Mouse (Mus musculus): ENCODE measurements at regions not wholly inside any gene's neighbourhood (a gene's known extent, or its start where the extent isn't known, plus 50 kb on each side); places are given as distances from the start of the nearest gene placed in this dataset.

GRCm38 (mm10) chr10:118501571-118501970 lies 60.7 kb downstream of the Ifng start:
- 76% methylated on average over 3 of the region's 3 CpGs for WGBS
- H3K4me1 ChIP-seq: no peaks in the 10 kb centered on the region
- no peaks in the 10 kb centered on the region for H3K9me3 ChIP-seq (replicated peaks)
- ATAC-seq (replicated peaks; ENCODE audit: low FRiP score): no peak
- no peak overlapping the region for H3K27ac ChIP-seq
- H3K9ac ChIP-seq: no peak overlapping the region
- H3K36me3 ChIP-seq: no peaks in the 10 kb centered on the region
- no peak overlapping the region for H3K4me2 ChIP-seq
- no peak overlapping the region for H3K4me3 ChIP-seq (replicated peaks)
- H3K27me3 ChIP-seq: no peaks in the 10 kb centered on the region

- Histone ChIP-seq H3K4me1 (no peaks in the 10 kb centered on the region), H3K27me3 (no peaks in the 10 kb centered on the region), H3K27ac (no peak overlapping the region), H3K36me3 (no peaks in the 10 kb centered on the region), H3K9me3 (replicated peaks) (no peaks in the 10 kb centered on the region), H3K4me2 (no peak overlapping the region), H3K4me3 (replicated peaks) (no peak overlapping the region), H3K9ac (no peak overlapping the region)
- no peak for ATAC-seq (replicated peaks; ENCODE audit: low FRiP score)
- WGBS: 62% methylated on average over 4 of the region's 4 CpGs
These were observed 64.0 kb downstream of the Ifng start for GRCm38 (mm10) chr10:118504811-118505210.

- no peaks in the 10 kb centered on the region for H3K9me3 ChIP-seq (replicated peaks)
- no peak overlapping the region for H3K9ac ChIP-seq
- 76% methylated on average over 4 of the region's 4 CpGs for WGBS
- H3K4me1 ChIP-seq: no peaks in the 10 kb centered on the region
- H3K27ac ChIP-seq: no peak overlapping the region
- H3K36me3 ChIP-seq: no peaks in the 10 kb centered on the region
- H3K4me2 ChIP-seq: no peak overlapping the region
- H3K27me3 ChIP-seq: no peaks in the 10 kb centered on the region
- no peak for ATAC-seq (replicated peaks; ENCODE audit: low FRiP score)
- H3K4me3 ChIP-seq (replicated peaks): no peak overlapping the region
These were observed 65.3 kb downstream of the Ifng start for GRCm38 (mm10) chr10:118506154-118506553.

- H3K27ac ChIP-seq: no peak overlapping the region
- H3K9me3 ChIP-seq (replicated peaks): no peaks in the 10 kb centered on the region
- 50% methylated on average over 2 of the region's 2 CpGs for WGBS
These were observed 66.8 kb downstream of the Ifng start for GRCm38 (mm10) chr10:118507630-118508029.

DNA sequence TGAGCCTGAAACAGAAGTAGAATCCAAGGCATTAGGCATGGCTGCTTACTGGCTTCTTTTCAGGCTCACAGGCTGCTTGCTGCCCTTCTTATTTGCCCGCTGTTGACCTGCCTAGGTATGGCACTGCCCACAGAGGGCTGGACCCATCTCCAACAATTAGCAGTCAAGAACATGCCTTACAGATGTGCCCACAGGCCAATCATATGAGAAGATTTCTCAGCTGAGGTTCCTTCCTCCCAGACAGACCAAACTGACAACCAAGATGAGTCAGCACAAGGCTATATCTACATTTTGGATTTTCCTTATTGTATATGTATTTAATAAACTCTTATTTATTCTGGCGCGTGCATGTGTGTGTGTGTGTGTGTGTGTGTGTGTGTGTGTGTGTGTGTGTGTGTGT lies 76.0 kb downstream of the Ifng start:
- 93% methylated on average over 3 of the region's 3 CpGs for WGBS
- Histone ChIP-seq H3K9ac (no peak overlapping the region), H3K4me3 (replicated peaks) (no peak overlapping the region), H3K27ac (no peak overlapping the region), H3K27me3 (no peaks in the 10 kb centered on the region), H3K36me3 (no peaks in the 10 kb centered on the region), H3K9me3 (replicated peaks) (no peaks in the 10 kb centered on the region), H3K4me1 (no peaks in the 10 kb centered on the region), H3K4me2 (no peak overlapping the region)
- ATAC-seq (replicated peaks; ENCODE audit: low FRiP score): no peak

More at GRCm38 (mm10) chr10:118507630-118508029, 66.8 kb downstream of the Ifng start:
- 0 out of 2 replicates have a peak, but pooled peaks have one; percentile 25 for ATAC-seq (replicated peaks; ENCODE audit: low FRiP score)
- Histone ChIP-seq H3K36me3 (no peaks in the 10 kb centered on the region), H3K9ac (no peak overlapping the region), H3K4me3 (replicated peaks) (no peak overlapping the region), H3K4me2 (no peak overlapping the region), H3K4me1 (no peaks in the 10 kb centered on the region), H3K27me3 (no peaks in the 10 kb centered on the region)

DNA sequence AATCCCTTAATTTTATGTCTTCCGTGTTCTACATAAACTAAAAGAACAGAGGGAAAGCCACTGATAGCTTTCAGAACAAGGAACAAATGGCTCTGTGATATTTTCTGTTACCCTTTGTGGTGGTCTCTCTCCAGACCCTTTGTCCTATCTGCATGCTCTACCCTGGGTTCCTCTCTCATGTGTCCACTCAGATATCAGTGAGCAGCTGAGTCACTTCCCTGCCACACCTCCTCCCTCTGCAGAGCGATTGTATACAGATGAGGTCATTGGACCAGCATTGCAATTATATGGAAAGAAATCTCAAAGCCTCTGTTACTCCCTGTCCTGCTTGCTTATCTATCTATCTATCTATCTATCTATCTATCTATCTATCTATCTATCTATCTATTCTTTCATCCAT lies 77.1 kb downstream of the Ifng start:
- H3K4me1 ChIP-seq: no peaks in the 10 kb centered on the region
- ATAC-seq (replicated peaks; ENCODE audit: low FRiP score): no peak
- no peak overlapping the region for H3K4me2 ChIP-seq
- H3K4me3 ChIP-seq (replicated peaks): no peak overlapping the region
- no peaks in the 10 kb centered on the region for H3K36me3 ChIP-seq
- no peak overlapping the region for H3K27ac ChIP-seq
- 85% methylated on average over 2 of the region's 2 CpGs for WGBS
- H3K9ac ChIP-seq: no peak overlapping the region
- H3K27me3 ChIP-seq: no peaks in the 10 kb centered on the region
- H3K9me3 ChIP-seq (replicated peaks): no peaks in the 10 kb centered on the region

DNA sequence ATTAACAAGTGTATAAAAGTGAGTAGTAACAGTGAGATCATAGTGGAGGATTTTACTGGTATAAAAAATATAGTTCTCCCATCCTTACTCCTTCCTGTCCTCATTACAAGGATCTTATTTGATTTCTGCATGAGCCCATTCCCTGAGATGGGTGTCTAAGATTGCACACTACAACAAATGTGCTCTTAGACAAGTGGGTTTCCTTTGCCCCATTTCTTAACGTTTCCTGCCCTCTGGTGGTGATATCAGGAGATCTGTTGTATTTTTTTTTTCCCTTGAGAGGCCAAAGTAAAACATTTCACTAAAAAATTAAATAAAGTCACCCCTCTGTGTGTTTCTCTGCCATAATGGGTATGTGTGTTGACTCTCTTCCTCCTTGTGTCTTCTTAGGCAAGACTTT lies 105.1 kb downstream of the Ifng start:
- ATAC-seq (replicated peaks; ENCODE audit: low FRiP score): no peak
- Histone ChIP-seq H3K27ac (no peak overlapping the region), H3K4me1 (no peaks in the 10 kb centered on the region), H3K36me3 (no peaks in the 10 kb centered on the region), H3K9ac (no peak overlapping the region), H3K4me3 (replicated peaks) (no peak overlapping the region), H3K4me2 (no peak overlapping the region), H3K9me3 (replicated peaks) (no peaks in the 10 kb centered on the region), H3K27me3 (no peaks in the 10 kb centered on the region)
- 8% methylated on average over 1 of the region's 1 CpGs for WGBS

DNA sequence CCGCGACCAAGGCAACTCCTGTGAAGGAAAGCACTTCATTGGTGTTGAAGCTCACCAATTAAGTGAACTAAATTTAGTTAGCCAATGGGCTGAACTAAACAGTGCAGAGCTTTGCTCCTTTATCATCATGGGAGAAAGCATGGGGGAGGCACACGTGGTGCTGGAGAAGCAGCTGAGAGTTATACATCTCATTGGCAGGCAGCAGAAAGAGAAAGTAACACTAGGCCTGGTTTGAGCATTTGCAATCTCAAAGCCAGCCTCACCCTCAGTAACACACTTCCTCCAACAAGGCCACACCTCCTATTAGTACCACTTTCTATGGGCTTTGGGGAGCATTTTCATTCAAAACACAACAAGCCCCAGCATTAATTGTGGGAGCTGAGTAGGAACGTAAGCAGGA lies 109.4 kb downstream of the Ifng start:
- Histone ChIP-seq H3K4me2 (no peak overlapping the region), H3K4me1 (no peaks in the 10 kb centered on the region), H3K27me3 (no peaks in the 10 kb centered on the region), H3K27ac (no peak overlapping the region), H3K9me3 (replicated peaks) (no peaks in the 10 kb centered on the region), H3K36me3 (no peaks in the 10 kb centered on the region), H3K4me3 (replicated peaks) (no peak overlapping the region), H3K9ac (no peak overlapping the region)
- WGBS: 68% methylated on average over 4 of the region's 4 CpGs
- no peak for ATAC-seq (replicated peaks; ENCODE audit: low FRiP score)

- no peaks in the 10 kb centered on the region for H3K9me3 ChIP-seq (replicated peaks)
- H3K4me2 ChIP-seq: no peak overlapping the region
- no peak overlapping the region for H3K4me3 ChIP-seq (replicated peaks)
- H3K36me3 ChIP-seq: no peaks in the 10 kb centered on the region
- H3K9ac ChIP-seq: no peak overlapping the region
- no peak for ATAC-seq (replicated peaks; ENCODE audit: low FRiP score)
- H3K27ac ChIP-seq: no peak overlapping the region
- H3K27me3 ChIP-seq: no peaks in the 10 kb centered on the region
- 54% methylated on average over 6 of the region's 6 CpGs for WGBS
- no peaks in the 10 kb centered on the region for H3K4me1 ChIP-seq
These were observed 118.0 kb downstream of the Ifng start for GRCm38 (mm10) chr10:118558848-118559247.

DNA sequence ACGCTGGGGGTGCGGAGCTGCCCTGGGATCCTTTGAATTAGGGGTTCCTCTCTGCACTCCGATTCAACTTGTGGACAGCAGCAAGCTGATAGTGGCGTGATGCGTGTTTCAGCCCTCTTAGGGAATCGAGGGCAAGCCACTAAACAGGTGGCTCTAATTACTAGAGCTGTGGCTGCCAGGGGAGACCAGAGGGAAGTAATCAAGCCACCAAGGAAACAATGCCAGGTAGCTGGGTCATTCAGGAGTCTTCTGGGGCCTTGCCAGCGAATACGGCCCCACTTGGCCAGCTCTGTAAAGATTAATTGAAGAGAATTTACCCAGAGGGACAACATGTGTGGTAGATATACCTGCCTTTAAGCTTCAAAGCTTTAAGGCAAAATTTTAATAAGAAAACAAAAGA lies 123.2 kb downstream of the Ifng start:
- WGBS: 69% methylated on average over 8 of the region's 8 CpGs
- Histone ChIP-seq H3K27ac (no peak overlapping the region), H3K4me1 (0 out of 2 replicates have a peak, but pooled peaks cover 2% of the 10 kb centered on the region), H3K36me3 (no peaks in the 10 kb centered on the region), H3K4me2 (no peak overlapping the region), H3K27me3 (no peaks in the 10 kb centered on the region), H3K9me3 (replicated peaks) (no peaks in the 10 kb centered on the region), H3K9ac (no peak overlapping the region), H3K4me3 (replicated peaks) (no peak overlapping the region)
- no peak for ATAC-seq (replicated peaks; ENCODE audit: low FRiP score)

DNA sequence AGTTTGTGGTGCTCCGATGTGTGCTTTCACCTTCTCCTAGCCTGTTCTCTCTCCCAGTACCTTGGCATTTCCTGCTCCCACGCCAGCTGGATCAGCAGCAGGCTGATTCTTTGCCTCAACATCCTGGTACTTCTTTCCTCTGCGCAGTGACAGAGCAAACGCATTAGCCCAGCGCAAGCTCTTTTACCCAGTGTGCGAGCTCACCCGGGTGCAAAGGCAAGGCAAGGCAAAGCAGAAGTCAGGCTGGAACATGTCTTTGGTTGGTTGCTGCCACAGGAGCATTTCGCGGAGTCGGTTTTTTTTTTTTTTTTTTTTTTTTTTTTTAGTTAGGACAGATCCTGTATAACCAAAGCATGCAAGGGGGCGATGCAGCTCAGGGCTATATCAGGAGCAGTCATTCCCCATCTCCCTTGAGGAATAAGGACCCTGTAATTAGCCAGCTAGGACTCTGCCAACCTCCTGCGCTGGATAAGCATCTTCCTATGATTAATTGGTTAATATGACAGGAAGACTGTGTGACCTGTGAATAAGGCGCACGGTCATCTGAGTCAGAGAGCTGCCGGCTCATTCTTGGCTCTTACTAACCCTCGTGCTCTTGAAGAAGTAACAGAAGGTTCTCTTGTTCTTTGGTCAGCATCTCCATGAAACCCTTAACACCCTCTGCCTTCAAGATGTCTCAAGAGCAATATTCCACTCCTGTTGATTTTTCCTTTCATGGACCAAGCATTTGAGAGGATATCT lies 123.9 kb downstream of the Ifng start:
- H3K27me3 ChIP-seq: no peaks in the 10 kb centered on the region
- no peak for ATAC-seq (replicated peaks; ENCODE audit: low FRiP score)
- no peak overlapping the region for H3K9ac ChIP-seq
- WGBS: 77% methylated on average over 16 of the region's 16 CpGs
- H3K9me3 ChIP-seq (replicated peaks): no peaks in the 10 kb centered on the region
- no peak overlapping the region for H3K4me3 ChIP-seq (replicated peaks)
- H3K4me1 ChIP-seq: 0 out of 2 replicates have a peak, but pooled peaks cover 2% of the 10 kb centered on the region
- H3K36me3 ChIP-seq: no peaks in the 10 kb centered on the region
- H3K4me2 ChIP-seq: no peak overlapping the region
- no peak overlapping the region for H3K27ac ChIP-seq

- no peak overlapping the region for H3K9ac ChIP-seq
- H3K9me3 ChIP-seq (replicated peaks): no peaks in the 10 kb centered on the region
- H3K27ac ChIP-seq: no peak overlapping the region
- ATAC-seq (replicated peaks; ENCODE audit: low FRiP score): no peak
- H3K36me3 ChIP-seq: no peaks in the 10 kb centered on the region
- H3K4me2 ChIP-seq: no peak overlapping the region
- H3K4me3 ChIP-seq (replicated peaks): no peak overlapping the region
- WGBS: 86% methylated on average over 10 of the region's 10 CpGs
- no peaks in the 10 kb centered on the region for H3K27me3 ChIP-seq
- H3K4me1 ChIP-seq: 0 out of 2 replicates have a peak, but pooled peaks cover 2% of the 10 kb centered on the region
These were observed 127.8 kb downstream of the Ifng start for GRCm38 (mm10) chr10:118568617-118569016.

DNA sequence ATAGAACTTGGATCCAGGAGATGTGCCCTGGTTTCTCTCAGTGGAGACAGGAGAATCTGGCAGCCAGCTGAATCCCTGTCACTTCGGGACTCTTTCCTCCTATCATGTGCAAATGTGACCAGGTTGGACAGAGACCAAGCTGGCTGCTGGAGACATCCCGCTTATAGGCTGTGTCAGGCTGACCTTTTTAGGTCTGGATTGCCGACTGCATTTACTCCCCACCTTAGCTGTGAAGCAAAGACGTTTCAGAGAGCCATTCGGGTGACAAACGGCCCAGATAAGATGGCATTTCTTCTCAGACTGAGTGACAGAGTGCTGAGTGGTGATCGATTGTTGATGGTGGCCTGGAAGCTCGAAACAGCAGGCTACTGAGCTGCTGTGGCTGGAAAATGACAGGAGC lies 128.6 kb downstream of the Ifng start:
- ATAC-seq (replicated peaks; ENCODE audit: low FRiP score): no peak
- 39% methylated on average over 8 of the region's 8 CpGs for WGBS
- H3K9ac ChIP-seq: no peak overlapping the region

More for the DNA sequence above, 128.6 kb downstream of the Ifng start:
- Histone ChIP-seq H3K4me1 (0 out of 2 replicates have a peak, but pooled peaks cover 1% of the 10 kb centered on the region), H3K4me2 (no peak overlapping the region), H3K27me3 (no peaks in the 10 kb centered on the region), H3K9me3 (replicated peaks) (no peaks in the 10 kb centered on the region), H3K36me3 (no peaks in the 10 kb centered on the region), H3K4me3 (replicated peaks) (no peak overlapping the region), H3K27ac (no peak overlapping the region)
